15 mouse cellular contexts compared by ENCODE assay signal in the genomic region with DNA sequence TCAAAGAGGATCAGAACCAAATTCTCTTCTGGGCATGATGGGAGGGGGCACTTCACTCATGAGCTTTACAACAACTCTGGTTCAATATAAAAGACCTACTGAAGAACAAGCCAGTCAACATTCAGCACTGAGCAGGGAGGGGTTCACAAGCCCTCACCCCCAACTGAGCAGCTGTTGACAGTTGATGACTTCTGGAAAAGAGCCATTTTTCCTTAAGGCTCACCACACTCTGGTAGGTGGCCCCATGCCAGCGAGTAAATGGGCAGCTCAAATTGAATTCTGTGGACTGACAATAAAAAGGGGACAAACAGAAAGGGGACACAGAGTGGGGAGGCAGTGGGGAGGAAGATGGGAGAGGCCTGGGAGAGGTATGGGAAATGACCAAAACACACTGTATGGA.
DNase-seq lines count a peak whose midpoint lies in the region; ATAC-seq and TF ChIP-seq lines count a peak whose summit lies in the region.
"Had no signal": no experiment of that assay in that cellular context is flagged by ENCODE, and none has a peak within 500 bp of the region (broad histone marks: within the 10 kb centered on the region; RNA-seq: fewer than 3 reads in every experiment).

No protein-coding gene starts in this region.

- no peak overlapping the region for H3K9ac ChIP-seq in hindbrain, embryonic 14.5 days
- no peak overlapping the region for H3K9ac ChIP-seq in hindbrain, embryonic 11.5 days (ENCODE audit: low read depth, low read length)
- H3K9ac ChIP-seq in liver, postnatal 0 days (replicated peaks): no peak overlapping the region
- H3K9ac ChIP-seq: limb, embryonic 15.5 days had no signal

- H3K36me3 ChIP-seq in hindbrain, embryonic 14.5 days (replicated peaks; ENCODE audit: control insufficient read depth, insufficient read depth): no peaks in the 10 kb centered on the region
- H3K36me3 ChIP-seq in hindbrain, embryonic 11.5 days (ENCODE audit: control insufficient read depth, insufficient read depth, low read length): no peaks in the 10 kb centered on the region
- no peaks in the 10 kb centered on the region for H3K36me3 ChIP-seq in liver, postnatal 0 days (replicated peaks; ENCODE audit: insufficient read depth, low read length)
- H3K36me3 ChIP-seq: limb, embryonic 15.5 days had no signal

- no peaks in the 10 kb centered on the region for H3K9me3 ChIP-seq in hindbrain, embryonic 14.5 days (ENCODE audit: control insufficient read depth, low read length)
- no peaks in the 10 kb centered on the region for H3K9me3 ChIP-seq in hindbrain, embryonic 11.5 days (ENCODE audit: control insufficient read depth, low read length)
- no peaks in the 10 kb centered on the region for H3K9me3 ChIP-seq in liver, postnatal 0 days (ENCODE audit: low read length)
- H3K9me3 ChIP-seq: forebrain, embryonic 10.5 days; limb, embryonic 15.5 days had no signal

- no peak overlapping the region for H3K4me3 ChIP-seq in hindbrain, embryonic 14.5 days (replicated peaks; ENCODE audit: low read length)
- no peak overlapping the region for H3K4me3 ChIP-seq in hindbrain, embryonic 11.5 days (ENCODE audit: low read depth, low read length)
- H3K4me3 ChIP-seq in liver, postnatal 0 days (ENCODE audit: low read depth, low read length): no peak overlapping the region
- H3K4me3 ChIP-seq: forebrain, embryonic 10.5 days; limb, embryonic 15.5 days had no signal

- no peak overlapping the region for H3K4me2 ChIP-seq in hindbrain, embryonic 14.5 days (replicated peaks)
- H3K4me2 ChIP-seq in hindbrain, embryonic 11.5 days (replicated peaks; ENCODE audit: low read depth, low read length): no peak overlapping the region
- H3K4me2 ChIP-seq in liver, postnatal 0 days (ENCODE audit: low read depth, low read length): no peak overlapping the region
- H3K4me2 ChIP-seq: limb, embryonic 15.5 days; midbrain, embryonic 11.5 days had no signal

- peak; percentile 32; the same call in 1 of the 2 replicates for ATAC-seq in hindbrain, embryonic 14.5 days (ENCODE audit: low FRiP score)
- no peak for ATAC-seq in hindbrain, embryonic 11.5 days (ENCODE audit: low FRiP score)
- no peak for ATAC-seq in erythroblast, adult 5-6 weeks (replicated peaks; ENCODE audit: low FRiP score, poor library complexity, severe bottlenecking)
- no peak for ATAC-seq in liver, postnatal 0 days

- peaks cover 19% of the 10 kb centered on the region for H3K4me1 ChIP-seq in hindbrain, embryonic 14.5 days (replicated peaks; ENCODE audit: control insufficient read depth, insufficient read depth, low read length)
- H3K4me1 ChIP-seq in hindbrain, embryonic 11.5 days (replicated peaks; ENCODE audit: control insufficient read depth, insufficient read depth, low read length): peaks cover 2% of the 10 kb centered on the region; the same call in 1 of the 2 replicates
- H3K4me1 ChIP-seq in liver, postnatal 0 days (ENCODE audit: insufficient read depth): peaks cover 9% of the 10 kb centered on the region; the same call in 1 of the 2 replicates

- no peaks in the 10 kb centered on the region for H3K27me3 ChIP-seq in hindbrain, embryonic 14.5 days (ENCODE audit: control insufficient read depth, insufficient read depth, low read length)
- H3K27me3 ChIP-seq in hindbrain, embryonic 11.5 days (ENCODE audit: control insufficient read depth, insufficient read depth, low read length): no peaks in the 10 kb centered on the region
- no peaks in the 10 kb centered on the region for H3K27me3 ChIP-seq in liver, postnatal 0 days (ENCODE audit: insufficient read depth, low read length)
- H3K27me3 ChIP-seq: CH12.LX; limb, embryonic 15.5 days had no signal

- no peak overlapping the region for H3K27ac ChIP-seq in hindbrain, embryonic 14.5 days
- no peak overlapping the region for H3K27ac ChIP-seq in hindbrain, embryonic 11.5 days (ENCODE audit: low read depth, low read length)
- no peak overlapping the region for H3K27ac ChIP-seq in liver, postnatal 0 days (ENCODE audit: low read depth)
- H3K27ac ChIP-seq: forebrain, embryonic 10.5 days; limb, embryonic 15.5 days had no signal

- 35% methylated on average over 1 of the region's 1 CpGs for WGBS in hindbrain, embryonic 14.5 days
- 39% methylated on average over 1 of the region's 1 CpGs for WGBS in hindbrain, embryonic 11.5 days
- WGBS in liver, postnatal 0 days (ENCODE audit: insufficient replicate concordance): 74% methylated on average over 1 of the region's 1 CpGs

- no peak for TF ChIP-seq CTCF in liver, postnatal 0 days (IDR thresholded peaks at IDR 0.05; ENCODE audit: low read depth)

- no peak for TF ChIP-seq EP300 in liver, postnatal 0 days (IDR thresholded peaks at IDR 0.05; ENCODE audit: low read depth)

- DNase-seq in hindbrain, embryonic 14.5 days (ENCODE audit: low spot score): peak; percentile 33
- DNase-seq in hindbrain, embryonic 11.5 days (ENCODE audit: low spot score): no peak
- DNase-seq in retina, postnatal 1 day: peak; percentile 57
- DNase-seq in retina, embryonic 14.5 days (ENCODE audit: low spot score): no peak
- DNase-seq in kidney, adult 8-10 months: peak; percentile 38 to 54
- no peak for DNase-seq in liver, postnatal 0 days
- DNase-seq: adrenal gland, postnatal 10 days; cerebellum, adult 9-11 months; heart, postnatal 10 days; right cerebral cortex, postnatal 25 days had no signal

Comparison
In these comparisons a context has a peak if more than half of its experiments do, and no peak if none do; other contexts are left out.
1. DNase-seq: peak in hindbrain, embryonic 14.5 days (single experiment), retina, postnatal 1 day (single experiment) and kidney, adult 8-10 months (2 of 2); none in hindbrain, embryonic 11.5 days (single experiment), retina, embryonic 14.5 days (single experiment) and liver, postnatal 0 days (single experiment).